Mouse (Mus musculus): ENCODE measurements around the gene Gabarapl2.

The Gabarapl2 gene

DNA sequence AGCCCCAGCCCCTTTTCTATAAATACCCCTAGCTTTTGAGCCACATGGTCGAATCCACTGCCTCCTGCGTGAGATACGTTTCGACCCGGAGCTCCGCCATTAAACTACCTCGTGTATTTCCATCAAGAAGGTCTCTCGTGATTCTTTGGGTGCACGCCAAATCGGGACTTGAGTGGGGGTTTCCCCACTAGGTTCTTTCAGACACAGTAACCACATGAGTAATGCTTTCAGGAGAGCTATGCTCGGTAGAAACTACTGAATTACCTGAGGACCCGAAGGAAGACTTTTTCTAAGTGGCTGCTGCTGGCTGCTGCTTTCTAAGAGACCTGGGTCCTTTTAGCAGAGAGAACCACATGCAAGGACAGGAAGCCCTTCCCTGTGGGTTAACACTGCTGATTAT is 33.6 kb downstream of the Gabarapl2 start:
- DNase-seq, result no peak

DNA sequence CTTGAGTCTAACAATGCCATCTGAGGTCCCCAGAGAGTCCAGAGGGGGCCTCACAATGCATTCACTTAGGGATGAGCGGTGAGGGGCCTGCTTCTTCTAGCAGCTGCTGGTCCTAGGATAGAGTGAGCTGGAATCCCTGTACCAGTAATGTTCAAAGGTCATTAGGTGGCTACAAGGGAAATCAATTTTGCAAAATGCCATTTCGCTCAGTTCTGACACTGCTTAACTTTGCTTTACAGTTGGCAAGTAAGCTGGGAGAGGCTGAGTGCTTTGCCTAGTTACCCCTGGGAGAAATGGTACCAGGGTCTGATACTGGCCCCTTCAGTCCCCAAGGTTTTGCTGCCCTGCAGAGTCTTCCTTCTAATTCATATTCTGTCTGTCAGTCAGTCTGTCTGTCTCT is 35.2 kb downstream of the Gabarapl2 start:
- no peak for DNase-seq

DNA sequence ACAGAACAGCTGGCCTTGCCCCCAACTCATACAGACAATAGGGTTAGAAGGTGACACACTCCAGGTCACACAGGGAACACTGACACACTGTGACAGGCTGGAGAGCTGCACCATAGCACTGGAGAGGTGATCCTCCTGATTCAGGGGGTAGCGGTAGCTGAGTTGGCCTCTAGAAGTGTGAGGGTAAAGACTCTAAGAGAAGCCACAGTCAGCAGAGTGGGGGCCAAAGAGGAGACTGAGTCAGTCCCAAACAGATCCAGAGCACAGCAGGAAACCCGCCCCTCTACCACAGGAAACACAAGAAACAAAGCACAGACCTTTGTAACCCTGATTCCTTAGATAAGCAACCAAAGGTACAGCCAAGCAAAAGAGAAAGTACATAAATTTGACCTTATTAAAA is 35.8 kb downstream of the Gabarapl2 start:
- no peak for DNase-seq

DNA sequence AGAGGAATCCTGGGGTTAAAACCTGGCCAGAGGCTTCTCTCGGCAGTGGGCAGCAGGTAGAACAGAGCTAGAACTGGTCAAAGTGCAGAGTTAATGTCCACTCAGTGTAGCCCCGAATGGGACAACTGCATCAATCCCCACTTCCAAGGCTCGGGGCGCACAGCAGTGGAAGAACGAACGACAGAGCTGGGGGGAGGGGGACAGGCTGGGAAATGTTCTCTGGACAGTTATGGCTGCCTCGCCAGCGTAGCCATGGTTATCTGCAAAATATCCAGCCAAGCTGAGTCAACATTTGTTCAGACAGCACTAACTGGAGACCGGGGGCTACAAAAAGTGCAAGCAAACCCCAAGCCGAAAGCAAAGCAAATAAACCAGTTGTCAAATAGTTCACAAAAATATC is 37.6 kb downstream of the Gabarapl2 start:
- no peak for DNase-seq

DNA sequence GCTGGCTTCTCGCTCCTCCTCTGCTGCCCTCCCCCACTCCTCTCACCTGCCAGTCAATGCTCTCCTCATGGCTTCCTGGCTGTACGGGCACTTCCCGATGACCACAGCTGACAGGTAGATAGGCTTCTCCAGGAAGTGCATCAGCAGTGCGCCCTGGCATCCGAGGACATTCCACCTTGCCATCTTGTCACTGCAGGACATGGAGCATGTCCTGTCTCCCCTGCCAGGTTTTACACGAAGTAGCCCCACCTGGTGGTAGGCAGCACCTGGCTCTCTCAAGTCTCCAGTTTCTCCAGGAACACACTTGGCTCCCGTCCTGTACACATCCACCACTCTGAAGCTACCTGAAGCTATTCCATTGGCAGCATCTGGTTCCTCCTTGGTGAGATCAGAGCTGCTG is 41.6 kb downstream of the Gabarapl2 start:
- DNase-seq, result peak in 1 of 2 experiments; percentile 12

DNA sequence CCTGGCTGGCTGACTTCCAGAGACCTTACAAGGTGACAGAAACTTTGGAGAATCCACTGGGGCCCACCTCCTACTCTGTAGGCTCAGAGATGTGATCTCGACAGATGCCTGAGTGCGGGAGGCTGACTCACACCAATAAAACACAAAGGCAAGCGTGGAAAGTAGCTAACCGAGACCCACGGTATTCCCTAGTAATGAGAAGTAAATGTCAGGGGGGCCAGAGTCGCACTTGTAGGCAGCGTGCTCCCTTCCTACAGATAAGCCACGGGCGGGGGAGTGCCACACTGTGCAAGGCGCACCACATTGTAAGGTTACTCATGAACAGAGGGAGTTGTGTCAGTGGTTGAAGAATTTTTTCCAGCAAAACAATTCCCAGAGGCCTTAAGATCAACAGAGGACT is 44.0 kb downstream of the Gabarapl2 start:
- DNase-seq, result no peak

DNA sequence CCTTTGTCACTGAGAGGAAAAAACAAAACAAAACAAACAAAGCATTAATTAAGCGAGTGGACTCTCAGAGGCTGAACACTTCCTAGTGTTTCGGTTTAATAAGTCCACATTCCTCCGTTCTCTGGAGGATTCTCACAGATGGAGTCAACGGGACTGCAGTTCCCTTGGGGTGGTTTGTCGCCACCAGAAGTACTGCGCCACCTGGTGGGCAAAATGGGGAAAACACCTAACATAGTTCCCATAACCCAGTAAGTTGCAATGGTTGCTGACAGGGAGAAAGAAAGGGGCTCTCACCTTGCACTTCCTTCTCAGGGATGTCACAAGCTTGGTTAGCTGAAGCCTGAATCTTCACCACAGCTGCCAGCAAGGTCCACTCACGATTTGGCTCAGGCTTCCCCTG is 49.4 kb downstream of the Gabarapl2 start:
- peak; percentile 51 to 65 for DNase-seq

DNA sequence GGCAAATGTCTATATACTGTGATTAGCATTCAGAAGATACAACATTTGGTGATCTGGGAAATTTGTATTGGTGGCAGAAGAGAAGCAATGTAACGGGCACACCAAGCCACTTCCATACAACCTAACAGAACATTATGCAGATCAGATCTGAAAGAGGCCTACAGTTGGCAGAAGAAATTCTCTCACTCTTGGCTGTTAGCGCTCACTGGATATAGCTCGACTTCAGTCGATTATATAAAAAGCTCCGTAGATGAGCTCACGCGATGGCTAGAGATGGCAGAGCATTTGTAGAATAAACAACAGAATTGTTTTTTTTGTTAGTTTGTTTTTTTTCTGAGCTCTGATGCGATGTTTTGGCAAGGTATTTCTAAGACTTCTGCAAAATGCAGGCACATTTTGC is 50.8 kb downstream of the Gabarapl2 start:
- DNase-seq, result no peak

DNA sequence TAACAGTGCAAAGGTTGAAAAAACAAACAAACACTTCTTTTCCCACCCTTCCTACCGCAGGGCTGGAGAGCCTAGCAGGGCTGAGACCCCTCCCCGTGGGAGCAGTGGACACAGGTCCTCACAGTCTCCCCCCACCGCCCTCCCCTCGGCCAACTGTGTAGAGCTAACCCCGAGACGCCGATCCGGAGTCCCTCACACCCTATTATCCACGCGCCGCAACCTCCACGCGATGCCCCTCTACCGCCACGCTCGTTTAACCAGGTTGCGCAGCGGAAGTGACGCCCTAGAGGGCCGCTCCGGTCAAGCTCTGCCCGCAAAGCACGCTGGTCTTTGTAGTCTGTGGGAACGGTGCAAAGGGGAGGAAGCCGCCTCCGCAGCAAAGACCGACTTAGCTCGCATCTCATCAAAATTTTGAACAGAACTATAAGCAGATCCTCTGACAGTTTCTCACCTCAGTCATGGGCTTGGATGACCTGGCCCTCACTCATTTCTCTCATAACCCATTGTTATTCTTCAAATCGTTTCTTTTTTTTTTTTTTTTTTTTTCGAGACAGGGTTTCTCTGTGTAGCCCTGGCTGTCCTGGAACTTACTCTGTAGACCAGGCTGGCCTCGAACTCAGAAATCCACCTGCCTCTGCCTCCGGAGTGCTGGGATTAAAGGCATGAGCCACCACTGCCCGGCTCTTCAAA is 51.7 kb downstream of the Gabarapl2 start, which contains the start of gene Adat1:
Gene Adat1, minus strand, starts transcription at position 290 of the 690 bp plus-strand sequence.
- peak; percentile 85 to 90 for DNase-seq

DNA sequence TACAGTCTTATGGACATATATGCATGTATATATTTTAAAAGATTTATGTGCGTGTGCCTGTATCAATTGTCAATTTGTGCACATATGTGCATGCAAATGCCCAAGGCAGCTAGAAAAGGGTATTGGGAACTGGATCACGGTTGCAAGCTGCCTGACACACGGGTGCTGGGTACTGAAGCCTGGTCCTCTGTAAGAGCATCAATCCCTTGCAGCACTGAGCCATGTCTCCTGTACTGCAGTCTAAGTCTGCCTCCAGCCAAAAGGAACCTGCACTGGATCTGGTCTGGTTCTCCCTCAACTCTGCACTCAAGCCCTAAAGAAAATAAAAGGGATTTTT is 52.2 kb downstream of the Gabarapl2 start:
- no peak for DNase-seq
